Mouse (Mus musculus): ENCODE measurements around the gene Trhr2. TPM values are rescaled to one million over a fixed set of nuclear protein-coding genes. Genes with fewer than 3 reads are reported as not detected.
A peak's percentile ranks its signal among the peaks of the same experiment; 100 is the strongest.
"Not testable (repeated sequence)": the region's sequence is repeated elsewhere in the genome, so short reads cannot be mapped to it uniquely, and the experiment has no call there.

Trhr2 gene
- total RNA-seq, 2 experiments from 2014 or later: 8.0 to 9.2 TPM

DNA sequence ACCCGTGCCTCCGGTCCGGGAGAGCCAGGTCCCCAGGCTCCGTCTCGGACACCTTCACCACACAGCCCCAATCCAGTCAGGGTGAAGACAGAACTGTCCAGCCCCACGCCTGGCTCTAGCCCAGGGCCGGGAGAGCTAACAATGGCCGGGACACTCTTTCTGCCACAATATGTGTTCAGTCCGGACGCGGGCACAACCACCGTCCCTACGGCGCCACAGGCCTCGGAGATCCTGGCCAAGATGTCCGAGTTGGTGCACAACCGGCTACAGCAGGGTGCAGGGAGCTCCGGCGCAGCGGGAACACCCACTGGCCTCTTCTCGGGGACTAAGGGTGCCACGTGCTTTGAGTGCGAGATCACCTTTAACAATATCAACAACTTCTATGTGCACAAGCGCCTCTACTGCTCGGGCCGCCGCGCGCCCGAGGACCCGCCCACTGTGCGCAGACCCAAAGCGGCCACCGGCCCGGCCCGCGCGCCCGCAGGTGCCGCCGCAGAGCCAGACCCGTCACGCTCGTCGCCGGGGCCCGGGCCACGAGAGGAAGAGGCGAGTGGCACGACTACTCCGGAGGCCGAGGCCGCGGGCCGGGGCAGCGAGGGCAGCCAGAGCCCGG, 24.8 kb downstream of the Trhr2 start:
- intact Hi-C loops (cut with DNase I): no loop called here
- peak in 1 of 2 experiments; percentile 25 for DNase-seq (ENCODE audit: low spot score in 2 of 2)

DNA sequence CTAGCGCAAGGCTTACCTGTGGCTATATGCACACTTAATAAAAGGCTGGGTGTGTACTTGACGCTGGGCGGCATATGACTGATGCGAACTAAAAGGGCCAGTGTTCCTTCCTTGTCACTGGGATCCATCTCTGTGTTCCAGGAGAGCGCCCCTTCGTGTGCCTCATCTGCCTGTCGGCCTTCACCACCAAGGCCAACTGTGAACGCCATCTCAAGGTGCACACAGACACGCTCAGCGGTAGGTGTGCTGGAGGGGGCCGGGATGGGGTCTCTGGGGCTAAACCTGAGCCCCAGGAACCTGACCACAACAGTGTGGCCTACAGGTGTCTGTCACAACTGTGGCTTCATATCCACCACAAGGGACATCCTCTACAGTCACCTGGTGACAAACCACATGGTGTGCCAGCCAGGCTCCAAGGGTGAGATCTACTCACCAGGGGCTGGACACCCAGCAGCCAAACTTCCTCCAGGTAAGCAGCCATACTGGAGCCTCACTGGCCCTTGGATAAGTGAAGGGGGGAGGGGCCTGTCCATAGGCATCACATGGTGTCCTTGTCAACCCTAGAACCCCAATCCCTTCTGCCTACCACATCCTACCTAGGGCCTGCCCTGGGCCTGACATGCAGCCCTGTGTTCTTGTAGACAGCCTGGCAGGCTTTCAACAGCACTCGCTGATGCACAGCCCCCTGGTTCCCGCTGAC, 25.6 kb downstream of the Trhr2 start:
- no peak for DNase-seq (ENCODE audit: low spot score in 2 of 2)
- intact Hi-C loops (cut with DNase I): loop anchor here (5.0 kb wide), 1 partner anchor 358 kb away; no protein-coding TSS in a partner anchor

DNA sequence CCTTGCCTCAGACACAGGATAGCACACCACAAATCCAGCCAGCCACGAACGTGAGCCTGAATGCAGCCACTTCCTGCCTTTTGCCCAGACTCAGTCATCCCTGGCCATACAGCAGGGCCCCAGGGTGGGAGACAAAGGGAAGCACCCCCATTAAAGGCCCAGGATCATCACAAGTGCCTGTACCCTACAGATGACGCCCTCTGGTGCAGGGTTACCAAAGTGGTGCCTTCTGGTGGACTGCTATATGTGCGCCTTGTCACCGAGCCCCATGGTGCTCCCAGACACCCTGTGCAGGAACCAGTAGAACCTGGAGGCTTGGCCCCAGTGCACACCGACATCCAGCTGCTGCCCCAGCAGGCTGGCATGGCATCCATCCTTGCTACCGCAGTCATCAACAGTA, 27.0 kb downstream of the Trhr2 start:
- no peak for DNase-seq (ENCODE audit: low spot score in 2 of 2)
- intact Hi-C loops (cut with DNase I): loop anchor here (1.0 to 5.0 kb wide), 2 partner anchors 60 to 356 kb away; no protein-coding TSS in a partner anchor

DNA sequence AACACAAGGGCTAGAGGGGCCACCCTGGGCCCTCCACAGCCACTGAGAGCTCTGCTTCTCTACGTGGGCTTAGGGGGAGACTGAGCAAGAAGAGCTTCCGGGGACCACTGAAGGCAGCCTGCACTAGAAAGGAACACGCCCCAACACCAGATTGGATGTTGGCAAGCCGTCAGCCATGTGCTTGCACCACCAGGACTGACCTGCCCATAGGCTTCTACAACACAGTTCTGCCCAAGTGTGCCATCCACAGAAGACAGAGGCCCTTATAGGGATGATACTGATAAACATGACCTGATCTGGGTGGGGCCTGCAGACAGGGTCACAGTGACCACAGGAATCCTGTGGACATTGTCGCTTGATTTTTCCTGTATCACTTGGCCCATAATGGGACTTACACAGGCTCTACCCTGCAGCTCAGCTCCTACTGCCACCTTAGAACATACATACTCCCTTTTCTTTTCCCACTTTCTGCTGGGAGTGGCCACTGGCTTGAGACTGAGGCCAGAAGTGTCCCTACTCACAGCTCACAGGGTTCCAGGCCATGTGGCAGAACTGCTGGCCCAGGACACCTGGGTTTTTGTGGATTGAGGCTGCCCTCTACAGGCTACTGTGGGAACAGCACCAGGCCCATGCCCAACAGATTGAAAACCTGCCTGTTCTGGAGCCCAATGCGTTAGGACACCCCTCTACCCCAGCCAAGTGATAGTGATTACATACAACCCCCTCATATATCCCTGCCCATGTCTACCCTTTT, 27.6 kb downstream of the Trhr2 start:
- intact Hi-C loops (cut with DNase I): loop anchor here (1.0 to 5.0 kb wide), 2 partner anchors 60 to 356 kb away; no protein-coding TSS in a partner anchor
- peak; percentile 80 for DNase-seq (ENCODE audit: low spot score in 2 of 2)

DNA sequence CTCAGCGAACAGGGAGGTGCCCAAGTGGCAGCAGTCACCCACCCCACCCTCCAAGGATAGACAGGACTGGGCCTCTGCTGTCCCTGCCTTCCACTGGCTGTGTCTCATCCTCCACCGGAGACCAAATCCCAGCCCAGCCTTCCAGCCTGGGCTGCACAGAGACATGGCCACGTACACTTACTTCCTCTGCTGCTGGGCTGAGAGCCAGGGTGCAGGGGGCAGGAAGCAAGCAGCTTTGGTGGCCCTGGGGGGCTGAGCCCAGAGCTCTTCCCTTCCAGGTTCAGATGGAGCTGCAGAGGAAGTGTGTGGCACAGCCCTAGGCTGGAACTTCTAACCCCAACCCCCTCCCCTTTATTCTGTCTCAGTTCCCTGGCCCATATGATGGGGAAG, 29.4 kb downstream of the Trhr2 start:
- DNase-seq (ENCODE audit: low spot score in 2 of 2): no peak
- intact Hi-C loops (cut with DNase I): loop anchor here (5.0 kb wide), 1 partner anchor 354 kb away; no protein-coding TSS in a partner anchor

DNA sequence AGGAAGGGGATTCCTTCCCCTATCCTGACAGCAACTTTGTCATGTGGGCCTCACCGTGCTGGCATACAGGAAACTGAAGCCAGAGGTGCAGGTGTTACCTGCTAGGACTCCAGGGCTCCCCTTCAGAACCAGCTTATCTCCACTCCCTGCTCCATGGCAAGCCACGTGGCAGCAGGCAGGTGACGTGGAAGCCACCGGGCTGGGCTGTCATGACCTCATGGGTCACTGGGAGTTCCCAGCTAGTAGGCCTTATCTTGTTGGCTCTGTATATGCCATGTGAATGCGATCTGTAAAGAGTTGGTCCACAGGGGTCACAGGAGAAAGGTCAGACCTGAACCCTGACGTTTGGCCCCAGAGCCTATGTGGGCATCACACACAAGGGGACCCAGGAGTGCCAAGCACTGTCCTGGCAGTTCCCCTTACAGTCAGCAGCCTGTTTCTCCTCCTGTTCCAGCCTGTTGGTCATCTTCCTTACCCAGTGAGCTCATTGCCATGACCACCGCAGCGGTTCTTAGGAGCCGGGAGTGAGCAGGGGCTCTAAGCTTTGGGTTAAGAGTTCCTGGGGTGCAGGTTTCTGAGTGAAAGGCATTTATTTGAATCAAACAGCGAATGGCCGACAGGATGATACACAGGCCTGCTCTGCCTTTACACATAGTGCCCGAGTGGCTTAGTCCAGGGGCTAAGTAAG, 30.0 kb downstream of the Trhr2 start:
- DNase-seq (ENCODE audit: low spot score in 2 of 2): no peak
- intact Hi-C loops (cut with DNase I): loop anchor here (5.0 kb wide), 1 partner anchor 353 kb away; no protein-coding TSS in a partner anchor

DNA sequence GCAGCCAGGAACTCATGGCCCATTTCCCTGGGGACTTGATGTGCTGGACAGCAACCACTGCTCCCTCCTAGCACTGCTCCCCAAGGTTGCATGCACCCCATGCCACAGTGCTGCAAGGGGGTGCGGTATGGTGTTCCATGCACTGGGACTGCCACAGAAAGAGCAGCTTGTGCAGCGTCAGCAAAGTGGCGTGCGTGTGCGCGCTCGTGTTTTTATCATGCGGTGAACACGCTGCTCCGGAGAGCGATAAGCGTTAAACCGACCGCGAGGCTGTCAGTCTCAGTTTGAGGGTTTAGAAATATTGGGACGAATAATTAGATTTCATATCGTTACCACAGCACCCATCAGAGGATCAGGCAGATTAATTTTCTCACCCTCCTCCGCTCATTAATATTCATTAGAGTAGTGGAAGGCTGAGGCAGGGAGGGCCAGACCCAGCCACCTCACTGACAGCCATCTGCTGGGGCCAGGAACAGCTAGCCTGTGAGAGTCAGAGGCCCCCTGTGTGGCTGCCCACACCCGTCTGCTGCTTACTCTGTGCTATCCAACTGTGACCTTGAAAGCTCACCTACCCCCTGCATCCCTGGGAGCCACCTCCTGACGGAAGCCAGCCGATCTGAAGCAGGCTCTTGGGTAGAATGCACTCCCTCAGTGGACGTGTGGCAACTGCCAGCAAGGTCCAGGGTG, 30.9 kb downstream of the Trhr2 start:
- intact Hi-C loops (cut with DNase I): loop anchor here (5.0 kb wide), 1 partner anchor 352 kb away; no protein-coding TSS in a partner anchor
- no peak for DNase-seq (ENCODE audit: low spot score in 2 of 2)

DNA sequence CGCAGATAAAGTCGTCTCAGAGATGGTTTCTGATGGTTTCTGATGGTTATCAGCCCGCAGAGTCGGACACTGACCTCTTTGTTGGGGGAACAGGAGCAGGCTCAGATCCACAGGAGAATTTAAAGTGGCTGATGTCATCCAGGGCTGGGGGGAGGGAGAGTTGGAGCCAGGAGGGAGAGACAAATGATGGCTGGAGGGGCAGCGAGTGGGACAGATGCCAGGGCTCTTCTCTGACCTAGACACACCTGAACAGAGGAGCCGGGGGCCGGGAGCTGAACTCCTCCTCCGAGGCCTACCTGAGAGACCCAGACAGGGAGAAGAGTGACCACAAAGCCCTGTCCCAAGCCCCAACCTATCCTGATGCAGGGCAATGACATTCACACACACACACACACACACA, 31.5 kb downstream of the Trhr2 start:
- DNase-seq (ENCODE audit: low spot score in 2 of 2): no peak
- intact Hi-C loops (cut with DNase I): no loop called here

DNA sequence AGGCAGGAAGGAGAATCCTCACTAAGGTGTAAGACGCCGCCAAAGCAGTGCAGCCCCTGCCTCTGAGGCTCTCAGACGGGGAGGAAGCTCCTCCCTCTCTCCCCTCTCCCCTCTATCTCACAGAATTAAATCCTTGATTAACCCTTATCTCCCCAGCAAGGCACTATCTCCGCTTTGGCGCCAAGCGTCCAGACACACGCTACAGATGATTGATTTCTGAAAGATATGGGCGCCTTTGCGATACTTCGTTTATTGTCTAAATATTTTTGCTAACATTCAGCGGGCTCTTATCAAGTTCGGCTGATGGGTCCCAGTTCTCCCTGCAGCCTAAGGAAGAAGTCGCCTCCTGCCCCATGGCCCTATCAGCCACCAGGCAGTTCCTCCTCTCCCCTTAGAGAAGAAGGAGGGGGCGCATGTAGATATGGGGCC, 34.4 kb downstream of the Trhr2 start:
- no peak for DNase-seq (ENCODE audit: low spot score in 2 of 2)
- intact Hi-C loops (cut with DNase I): no loop called here

DNA sequence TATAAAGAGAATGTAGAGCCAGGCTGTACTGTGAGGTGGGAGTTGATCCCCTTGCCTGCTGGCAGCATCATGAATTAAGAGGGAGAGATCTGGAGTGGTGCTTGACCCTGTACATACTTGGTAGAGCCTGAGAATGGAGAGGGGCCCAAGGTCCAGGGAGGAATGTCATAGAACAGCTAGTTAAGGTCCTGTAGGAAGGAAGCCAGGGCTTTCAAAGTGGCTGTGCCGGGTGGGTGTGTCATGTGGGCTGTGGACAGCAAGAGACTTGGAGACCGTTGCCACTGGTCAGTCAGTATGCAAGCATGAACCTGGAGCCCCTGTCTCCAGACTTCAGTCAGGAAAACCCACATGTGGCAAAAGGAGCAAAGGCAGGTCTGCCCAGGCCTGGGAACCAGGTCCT, 35.4 kb downstream of the Trhr2 start:
- intact Hi-C loops (cut with DNase I): no loop called here
- no peak for DNase-seq (ENCODE audit: low spot score in 2 of 2)

DNA sequence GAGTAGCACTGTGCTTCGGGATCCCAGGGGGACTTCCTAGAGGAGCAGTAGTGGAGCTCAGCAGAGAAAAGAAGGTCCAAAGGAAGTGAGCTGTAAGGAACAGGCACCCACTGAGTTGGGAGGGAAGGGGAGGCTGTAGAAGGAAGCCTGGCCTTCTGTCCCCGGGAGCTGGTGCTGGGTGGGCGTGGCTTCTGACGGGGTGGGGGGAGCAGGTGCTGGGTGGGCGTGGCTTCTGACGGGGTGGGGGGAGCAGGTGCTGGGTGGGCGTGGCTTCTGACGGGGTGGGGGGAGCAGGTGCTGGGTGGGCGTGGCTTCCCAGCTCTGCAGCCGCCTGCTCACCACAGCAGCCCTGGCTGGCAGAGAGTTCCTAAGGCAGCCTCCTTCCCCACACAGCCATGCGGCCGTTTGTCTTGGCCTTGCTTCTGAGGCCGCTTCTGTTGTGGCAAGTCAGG, 36.6 kb downstream of the Trhr2 start:
- DNase-seq (ENCODE audit: low spot score in 2 of 2): peak in 1 of 2 experiments; percentile 13
- intact Hi-C loops (cut with DNase I): not testable (repeated sequence)

DNA sequence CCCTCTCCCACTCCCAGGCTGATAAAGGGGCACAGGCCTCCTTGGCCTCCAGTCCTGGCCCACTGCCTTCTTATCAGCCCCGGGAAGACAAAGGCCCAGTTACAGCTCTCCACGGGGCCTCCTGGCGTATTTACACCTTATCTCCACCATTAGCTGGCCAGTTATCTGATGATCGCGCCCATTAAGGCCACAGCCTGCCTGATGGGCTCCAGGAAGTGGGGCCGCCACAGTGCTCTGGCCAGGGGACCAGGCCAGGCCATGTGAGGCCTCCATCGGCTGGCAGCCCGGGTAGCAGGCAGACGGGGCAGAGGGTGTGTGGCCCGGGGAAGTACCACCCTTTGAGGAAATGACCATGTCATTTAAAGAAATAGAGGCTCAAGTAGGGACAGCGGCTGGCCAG, 37.8 kb downstream of the Trhr2 start:
- intact Hi-C loops (cut with DNase I): no loop called here
- no peak for DNase-seq (ENCODE audit: low spot score in 2 of 2)

DNA sequence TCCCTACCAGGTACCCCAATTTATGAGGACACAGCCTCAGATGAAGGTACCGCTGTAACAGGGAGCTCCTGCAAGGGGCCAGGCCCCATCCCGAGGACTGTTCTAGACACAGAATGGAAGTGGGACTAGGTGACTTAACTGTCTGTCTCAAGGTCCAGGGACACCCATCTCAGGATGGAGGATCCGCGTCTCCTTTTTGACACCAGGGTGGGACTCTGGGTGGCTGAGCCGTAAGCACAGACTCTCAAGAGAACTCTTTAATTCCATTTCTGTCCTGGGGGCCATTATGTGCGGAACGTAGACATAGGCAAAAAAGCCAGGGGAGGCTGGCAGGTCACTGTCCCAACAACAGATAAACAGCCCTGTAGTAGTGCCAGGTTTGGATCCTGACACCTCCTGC, 38.4 kb downstream of the Trhr2 start:
- DNase-seq (ENCODE audit: low spot score in 2 of 2): no peak
- intact Hi-C loops (cut with DNase I): no loop called here

DNA sequence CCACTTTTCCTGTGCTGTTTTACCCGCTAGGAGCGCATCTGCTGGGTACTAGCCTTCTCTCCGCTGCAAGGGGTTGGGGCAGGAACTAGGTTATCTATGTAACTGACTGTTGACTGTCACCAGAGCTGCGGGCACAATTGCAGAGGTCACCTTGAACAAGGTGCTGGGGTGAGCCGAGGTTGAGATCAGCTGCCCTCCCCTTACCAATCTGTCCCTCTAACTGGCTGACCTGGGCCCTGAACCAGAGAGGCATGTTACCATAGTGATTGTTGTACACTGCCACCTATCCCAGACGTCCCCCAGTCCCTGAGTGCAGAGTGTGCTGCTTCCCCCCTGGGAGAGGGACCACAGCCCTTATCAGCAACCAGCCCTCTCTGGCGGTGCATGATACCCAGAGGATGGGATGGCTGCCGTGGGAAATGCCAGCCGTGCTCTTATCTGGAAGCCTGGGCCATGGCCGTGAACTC, 39.1 kb downstream of the Trhr2 start:
- no peak for DNase-seq (ENCODE audit: low spot score in 2 of 2)
- intact Hi-C loops (cut with DNase I): no loop called here

DNA sequence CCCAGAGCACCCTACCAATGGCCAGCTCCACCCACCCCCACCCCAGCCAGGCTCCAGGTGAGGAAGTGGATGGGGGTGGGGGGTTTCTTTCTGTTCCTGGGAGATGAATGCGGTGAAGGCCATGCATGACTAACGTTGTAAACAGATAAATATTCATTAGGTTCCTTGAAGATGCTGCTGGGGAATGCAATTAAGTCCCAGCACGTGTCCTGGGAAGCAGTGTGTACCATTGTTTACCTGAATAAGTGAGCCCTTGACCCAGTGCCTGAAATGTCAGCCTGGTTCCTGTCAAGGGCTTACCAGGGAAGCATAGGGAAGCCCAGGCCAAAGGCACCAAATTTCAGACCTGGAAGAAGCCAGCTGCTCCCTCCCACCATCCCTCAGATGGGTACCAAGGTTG, 40.0 kb downstream of the Trhr2 start:
- DNase-seq (ENCODE audit: low spot score in 2 of 2): no peak
- intact Hi-C loops (cut with DNase I): no loop called here

DNA sequence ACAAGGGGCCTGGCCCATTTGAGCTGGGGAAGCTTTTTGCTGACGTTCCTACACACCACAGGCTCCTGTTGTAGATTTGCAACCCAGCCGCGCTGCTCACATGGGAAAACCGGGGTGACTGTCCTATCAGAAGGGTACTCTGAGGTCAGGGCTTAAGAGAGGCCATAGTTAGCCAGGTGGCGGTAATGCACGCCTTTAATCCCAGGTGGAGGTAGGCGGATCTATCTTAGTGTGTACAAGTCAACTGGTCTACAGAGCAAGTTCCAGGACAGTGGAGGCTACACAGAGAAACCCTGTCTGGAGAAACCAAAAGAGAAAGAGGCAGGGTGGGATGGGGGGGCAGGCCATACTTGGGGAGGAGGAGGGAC, 40.9 kb downstream of the Trhr2 start:
- no peak for DNase-seq (ENCODE audit: low spot score in 2 of 2)
- intact Hi-C loops (cut with DNase I): no loop called here

DNA sequence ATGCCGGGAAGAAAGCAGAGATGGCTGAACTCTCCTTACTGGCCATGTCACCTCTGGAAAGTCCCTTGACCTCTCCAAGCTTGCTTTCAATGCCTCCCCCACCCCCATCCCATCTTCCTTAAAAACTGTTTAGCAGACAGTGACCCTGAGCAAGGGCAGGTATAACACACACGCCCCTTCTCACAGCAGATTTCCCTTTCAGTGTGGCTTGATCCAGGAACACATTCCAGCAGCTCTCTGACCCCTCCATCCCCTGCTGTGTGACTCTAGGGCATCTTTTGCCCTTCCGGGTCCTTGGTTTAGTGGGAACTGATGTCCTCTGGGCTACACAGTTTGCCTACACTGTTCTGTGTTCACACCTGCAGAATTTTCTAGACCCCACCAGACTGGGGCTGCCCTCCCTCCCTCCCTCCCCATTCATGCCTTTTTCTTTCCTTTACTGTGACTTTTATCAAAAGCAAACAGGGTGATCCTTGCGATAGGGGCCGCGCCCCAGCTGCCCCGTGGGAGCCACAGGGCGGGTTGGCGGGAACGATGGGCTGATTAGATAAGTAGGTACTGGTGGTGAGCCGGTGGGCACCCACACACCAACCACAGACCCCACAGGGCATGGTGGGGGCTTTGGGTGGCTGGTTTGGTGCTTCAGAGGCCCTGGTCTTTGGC, 41.4 kb downstream of the Trhr2 start:
- intact Hi-C loops (cut with DNase I): no loop called here
- DNase-seq (ENCODE audit: low spot score in 2 of 2): no peak

DNA sequence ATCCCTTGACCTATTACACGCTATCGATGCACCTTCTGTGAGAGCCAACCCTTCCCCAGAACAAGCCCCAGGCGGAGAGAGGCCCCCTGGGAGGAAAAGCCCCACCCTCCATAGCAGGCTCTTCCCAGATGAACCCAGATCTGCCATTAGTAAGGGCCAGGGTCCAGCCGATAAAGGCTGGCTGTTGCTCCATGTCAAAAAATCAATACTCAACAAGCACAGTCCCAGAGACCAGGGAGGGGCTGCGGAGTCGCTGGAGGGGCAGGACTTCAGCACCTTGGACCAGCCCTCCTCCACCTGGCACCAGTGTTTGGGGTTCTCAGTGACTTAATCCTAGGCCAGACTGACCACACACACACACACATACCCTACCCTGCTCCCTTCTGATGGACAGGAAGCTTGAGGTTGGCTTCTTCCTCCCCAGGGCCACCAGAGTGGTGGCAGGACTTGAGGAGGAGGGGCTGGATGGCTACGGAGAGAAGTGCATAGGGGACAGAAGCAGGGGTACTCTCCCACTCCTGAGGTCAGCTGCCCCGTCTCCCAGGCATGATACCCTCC, 42.5 kb downstream of the Trhr2 start:
- intact Hi-C loops (cut with DNase I): no loop called here
- DNase-seq (ENCODE audit: low spot score in 2 of 2): no peak
